Mouse (Mus musculus) embryonic facial prominence, embryonic 15.5 days (tissue): ENCODE measurements around the gene Sap18b. TPM values are rescaled to one million over a fixed set of nuclear protein-coding genes. Genes with fewer than 3 reads are reported as not detected.

ENCODE experiments used
- polyA plus RNA-seq: library from polyadenylated mRNA; unstranded; fragments of >200 nt; fragmentation: Nextera tagmentation; extraction: Ambion mirVana; gene quantifications from 2 replicates; pipeline ENCODE4 v1.2.1, GENCODE M21; 2015

The Sap18b gene
- polyA plus RNA-seq, 1 experiment from 2014 or later: 322 TPM

Other genes starting within 250 kb of the Sap18b start
- not detected in 2 replicates for gene Prss54, start 249.0 kb upstream of the Sap18b start, polyA plus RNA-seq
- gene Gins3, start 191.9 kb upstream of the Sap18b start, polyA plus RNA-seq: 17.3 and 18.9 TPM in 2 replicates
- 27.5 and 28.7 TPM in 2 replicates for gene Ndrg4, start 148.4 kb upstream of the Sap18b start, polyA plus RNA-seq
- gene Setd6, start 109.5 kb upstream of the Sap18b start, polyA plus RNA-seq: 18.0 and 22.5 TPM in 2 replicates
- 49.6 and 52.4 TPM in 2 replicates for gene Cnot1, start 17.9 kb upstream of the Sap18b start, polyA plus RNA-seq
- 13.8 and 17.2 TPM in 2 replicates for gene Slc38a7, start 28.2 kb downstream of the Sap18b start, polyA plus RNA-seq
- gene Got2, start 63.2 kb downstream of the Sap18b start, polyA plus RNA-seq: 137 and 145 TPM in 2 replicates